12 mouse cellular contexts compared by ENCODE assay signal in the genomic region with DNA sequence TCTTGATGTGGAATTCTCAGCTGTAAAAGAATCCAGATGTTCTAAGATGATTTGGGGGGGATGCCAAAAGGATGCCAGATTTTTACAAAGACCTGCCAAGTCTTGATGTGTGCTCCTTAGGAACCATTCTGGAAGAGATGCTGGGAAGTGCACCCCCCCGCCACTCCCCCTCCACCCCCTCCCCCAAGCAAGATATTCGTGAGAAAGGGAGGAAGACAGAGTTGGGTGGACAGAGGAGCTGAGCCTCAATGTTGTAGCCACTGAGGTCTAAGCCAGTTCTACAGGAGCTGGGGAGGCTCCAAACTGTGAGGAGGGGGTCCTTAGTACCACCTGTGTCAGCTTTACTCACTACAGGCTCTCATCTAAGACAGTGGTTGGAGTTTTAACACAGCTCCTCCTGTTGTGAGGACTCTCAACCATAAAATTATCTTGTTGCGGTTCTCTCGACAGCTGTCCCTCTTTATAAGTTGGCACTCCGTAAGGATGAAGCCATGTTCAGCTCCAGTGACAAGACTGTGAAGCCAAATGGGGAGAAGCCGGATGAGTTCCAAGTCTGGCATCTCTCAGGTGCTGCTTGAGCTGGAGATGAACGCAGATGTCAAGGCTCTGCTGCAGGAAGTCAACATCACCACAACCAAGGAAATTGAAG. TPM values are rescaled to one million over a fixed set of nuclear protein-coding genes. Genes with fewer than 3 reads are reported as not detected.
DNase-seq lines count a peak whose midpoint lies in the region; ATAC-seq and TF ChIP-seq lines count a peak whose summit lies in the region.
"Not testable (repeated sequence)": the region's sequence is repeated elsewhere in the genome, so short reads cannot be mapped to it uniquely, and the experiment has no call there.
"Had no signal": no experiment of that assay in that cellular context is flagged by ENCODE, and none has a peak within 500 bp of the region (broad histone marks: within the 10 kb centered on the region; RNA-seq: fewer than 3 reads in every experiment).

No protein-coding gene starts in this region.

- intact Hi-C loops in gastrocnemius, adult 2 months (cut with DNase I); heart, postnatal 36 days (cut with DNase I): not testable (repeated sequence)

- H3K27ac ChIP-seq in embryonic facial prominence, embryonic 11.5 days (replicated peaks; ENCODE audit: low read depth, low read length); gastrocnemius, adult 2 months; kidney, embryonic 15.5 days; liver, embryonic 12.5 days; midbrain, embryonic 11.5 days (ENCODE audit: low read depth, low read length): not testable (repeated sequence)

- 89% methylated on average over 7 of the region's 7 CpGs for WGBS in embryonic facial prominence, embryonic 11.5 days
- 85% methylated on average over 7 of the region's 7 CpGs for WGBS in kidney, embryonic 15.5 days
- WGBS in liver, embryonic 12.5 days (ENCODE audit: insufficient replicate concordance): 69% methylated on average over 7 of the region's 7 CpGs
- 82% methylated on average over 6 of the region's 7 CpGs for WGBS in midbrain, embryonic 11.5 days

- not testable (repeated sequence) for DNase-seq in embryonic facial prominence, embryonic 11.5 days (ENCODE audit: low spot score); midbrain, embryonic 11.5 days (ENCODE audit: low spot score, missing footprints)
- peak; percentile 22 for DNase-seq in gastrocnemius, adult 2 months
- peak; percentile 6 to 11 for DNase-seq in heart, postnatal 36 days
- peak; percentile 13 to 67 for DNase-seq in spleen, postnatal 4 days (ENCODE audit: low spot score in 2 of 2)
- peak; percentile 0 for DNase-seq in yolk sac, embryonic 10.5 days (ENCODE audit: low spot score)

- ATAC-seq in embryonic facial prominence, embryonic 11.5 days (replicated peaks; ENCODE audit: insufficient number of reproducible peaks, low FRiP score, low TSS enrichment, low read depth): peak; percentile 78
- ATAC-seq in kidney, embryonic 15.5 days (replicated peaks; ENCODE audit: low FRiP score): peak; percentile 82
- 0 out of 2 replicates have a peak, but pooled peaks have one; percentile 51 for ATAC-seq in liver, embryonic 12.5 days
- peak; percentile 82 for ATAC-seq in midbrain, embryonic 11.5 days (ENCODE audit: low FRiP score)

- TF ChIP-seq CTCF in gastrocnemius, adult 2 months (IDR thresholded peaks at IDR 0.05): not testable (repeated sequence)

- H3K27me3 ChIP-seq in embryonic facial prominence, embryonic 11.5 days (ENCODE audit: control insufficient read depth, insufficient read depth, low read length); kidney, embryonic 15.5 days; liver, embryonic 12.5 days (replicated peaks); midbrain, embryonic 11.5 days (ENCODE audit: control insufficient read depth, insufficient read depth, low read length): not testable (repeated sequence)

- not testable (repeated sequence) for H3K9me3 ChIP-seq in embryonic facial prominence, embryonic 11.5 days (replicated peaks; ENCODE audit: control insufficient read depth, low read length); kidney, embryonic 15.5 days (replicated peaks); liver, embryonic 12.5 days (replicated peaks); midbrain, embryonic 11.5 days (ENCODE audit: control insufficient read depth, low read length)

- not testable (repeated sequence) for H3K36me3 ChIP-seq in embryonic facial prominence, embryonic 11.5 days (replicated peaks; ENCODE audit: control insufficient read depth, insufficient read depth, low read depth, low read length); kidney, embryonic 15.5 days; liver, embryonic 12.5 days; midbrain, embryonic 11.5 days (ENCODE audit: control insufficient read depth, insufficient read depth, low read length)

- not testable (repeated sequence) for H3K9ac ChIP-seq in embryonic facial prominence, embryonic 11.5 days (replicated peaks; ENCODE audit: low read length); kidney, embryonic 15.5 days; liver, embryonic 12.5 days; midbrain, embryonic 11.5 days (ENCODE audit: low read length)

- not testable (repeated sequence) for H3K4me1 ChIP-seq in embryonic facial prominence, embryonic 11.5 days (ENCODE audit: control insufficient read depth, insufficient read depth, low read length); kidney, embryonic 15.5 days; liver, embryonic 12.5 days; midbrain, embryonic 11.5 days (ENCODE audit: control insufficient read depth, insufficient read depth, low read length)

- H3K4me3 ChIP-seq in embryonic facial prominence, embryonic 11.5 days (ENCODE audit: low read depth, low read length); gastrocnemius, adult 2 months; kidney, embryonic 15.5 days (replicated peaks); liver, embryonic 12.5 days; midbrain, embryonic 11.5 days (ENCODE audit: low read depth, low read length): not testable (repeated sequence)

- not testable (repeated sequence) for H3K4me2 ChIP-seq in embryonic facial prominence, embryonic 11.5 days (ENCODE audit: low read depth, low read length); kidney, embryonic 15.5 days; liver, embryonic 12.5 days; midbrain, embryonic 11.5 days

RNA-seq across cellular contexts. Expression of a gene that starts 17.7 kb away (rescaled TPM):
- not detected in 2 replicates for polyA plus RNA-seq in embryonic facial prominence, embryonic 11.5 days (2014; fragmentation: Nextera tagmentation; extraction: Ambion mirVana)
- total RNA-seq in gastrocnemius, adult 2 months (2021): under 1 TPM; 0.20 to 0.31 TPM
- under 1 TPM; 0.33 to 0.44 TPM for total RNA-seq in heart, postnatal 36 days (2021)
- polyA plus RNA-seq in kidney, embryonic 15.5 days (2015; fragmentation: Nextera tagmentation; extraction: Ambion mirVana): not detected in 2 replicates
- not detected in 2 replicates for polyA plus RNA-seq in liver, embryonic 12.5 days (2016; fragmentation: Nextera tagmentation; extraction: Ambion mirVana)
- 0.11 TPM in 1 of 2 replicates, not detected in the other for polyA plus RNA-seq in midbrain, embryonic 11.5 days (2014; fragmentation: Nextera tagmentation; extraction: Ambion mirVana)
- polyA plus RNA-seq: G1E; large intestine, adult 2 months; limb, embryonic 10.5 days; small intestine, adult 2 months had no signal
